Mouse (Mus musculus): ENCODE measurements around the gene Vmn1r34. TPM values are rescaled to one million over a fixed set of nuclear protein-coding genes. Genes with fewer than 3 reads are reported as not detected.

Vmn1r34 gene
- not detected in 4 replicates for total RNA-seq (2023)

DNA sequence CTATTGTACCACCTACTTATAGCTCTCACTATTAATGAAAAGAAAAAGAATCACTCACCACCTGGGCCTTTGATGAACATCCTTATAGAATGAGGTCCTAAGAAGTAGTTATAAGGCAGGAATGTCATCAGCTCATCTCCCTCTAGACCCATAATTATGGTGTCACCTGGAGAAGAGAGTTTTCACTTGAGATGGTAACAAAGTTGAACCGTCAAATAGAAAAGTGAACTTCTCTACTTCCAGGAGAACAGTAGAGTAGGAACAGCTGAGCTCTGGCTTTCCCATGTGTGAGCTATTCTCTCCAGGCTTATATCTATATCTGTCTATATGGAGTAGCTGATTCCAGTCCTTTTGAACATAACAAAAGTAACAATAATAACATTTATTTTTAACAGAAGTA is at the start of gene Vmn1r34:
Vmn1r34 (minus strand) TSS at position 101 of the 400 bp plus-strand sequence.

GRCm38 (mm10) chr6:66685806-66686205 is 42.1 kb upstream of the Vmn1r34 start, which contains the start of gene Vmn1r35:
Gene Vmn1r35 (minus strand): TSS chr6:66685906.

DNA sequence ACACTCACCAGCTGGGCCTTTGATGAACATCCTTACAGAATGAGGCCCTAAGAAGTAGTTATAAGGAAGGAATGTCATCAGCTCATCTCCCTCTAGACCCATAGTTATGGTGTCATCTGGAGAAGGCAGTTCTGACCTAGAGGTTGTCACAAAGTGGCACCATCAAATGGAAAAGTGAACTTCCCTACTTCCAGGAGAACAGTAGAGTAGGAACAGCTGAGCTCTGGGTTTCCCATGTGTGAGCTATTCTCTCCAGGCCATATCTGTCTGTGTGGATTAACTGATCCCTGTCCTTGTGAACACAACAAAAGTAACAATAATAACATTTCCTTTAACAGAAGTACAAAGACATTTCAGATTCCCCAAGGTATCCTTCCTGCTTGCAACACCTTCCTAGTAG is 25.5 kb downstream of the Vmn1r34 start, which contains the start of gene Vmn1r33:
Vmn1r33 (minus strand) TSS at position 101 of the 400 bp plus-strand sequence.

Other genes with a start within 250 kb of the Vmn1r34 start
- 14.6 to 16.6 TPM (median 15.7 TPM) in 4 replicates for gene Mad2l1, start 108.5 kb downstream of the Vmn1r34 start, total RNA-seq (2023)
- not detected in 4 replicates for gene Vmn1r32, start 83.8 kb downstream of the Vmn1r34 start, total RNA-seq (2023)
- not detected in 4 replicates for gene Vmn1r33, start 25.6 kb downstream of the Vmn1r34 start, total RNA-seq (2023)
- gene Vmn1r35, start 42.0 kb upstream of the Vmn1r34 start, total RNA-seq (2023), result not detected in 4 replicates
- gene Vmn1r36, start 75.3 kb upstream of the Vmn1r34 start, total RNA-seq (2023), result not detected in 4 replicates
- not detected in 4 replicates for gene Vmn1r37, start 85.5 kb upstream of the Vmn1r34 start, total RNA-seq (2023)
- gene Vmn1r38, start 138.7 kb upstream of the Vmn1r34 start, total RNA-seq (2023), result not detected in 4 replicates
- gene Vmn1r39, start 166.7 kb upstream of the Vmn1r34 start, total RNA-seq (2023), result not detected in 4 replicates

All from B cell, adult 62 days (primary cell).